Mouse (Mus musculus): ENCODE data around the gene P2ry6. TPM values are rescaled to one million over a fixed set of nuclear protein-coding genes. Genes with fewer than 3 reads are reported as not detected.

P2ry6 gene
- polyA plus RNA-seq, 1 experiment = 59.1 TPM

DNA sequence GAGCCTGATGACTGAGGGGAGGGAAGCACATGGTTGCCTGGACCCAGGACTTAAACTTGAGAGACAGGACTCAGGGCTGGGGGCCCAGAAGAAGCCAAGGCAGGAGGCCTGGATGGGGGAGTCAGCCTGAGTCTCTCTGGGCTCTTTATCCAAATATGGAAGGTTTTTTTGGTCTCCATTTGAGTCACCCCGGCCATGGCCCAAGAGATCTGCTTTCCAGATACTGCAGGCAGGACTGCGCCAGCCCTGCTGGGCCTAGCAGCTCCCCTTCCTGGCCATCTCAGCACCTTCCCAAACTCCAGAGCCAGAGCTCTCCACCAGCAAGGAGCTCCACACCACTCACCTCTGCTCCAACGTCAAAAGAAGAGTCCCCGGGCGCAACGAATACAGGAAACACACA lies 57.9 kb downstream of the P2ry6 start:
- no peak overlapping the region for H3K4me3 ChIP-seq (replicated peaks; ENCODE audit: extremely low read depth, low read depth, low read length)
- no peak for DNase-seq

DNA sequence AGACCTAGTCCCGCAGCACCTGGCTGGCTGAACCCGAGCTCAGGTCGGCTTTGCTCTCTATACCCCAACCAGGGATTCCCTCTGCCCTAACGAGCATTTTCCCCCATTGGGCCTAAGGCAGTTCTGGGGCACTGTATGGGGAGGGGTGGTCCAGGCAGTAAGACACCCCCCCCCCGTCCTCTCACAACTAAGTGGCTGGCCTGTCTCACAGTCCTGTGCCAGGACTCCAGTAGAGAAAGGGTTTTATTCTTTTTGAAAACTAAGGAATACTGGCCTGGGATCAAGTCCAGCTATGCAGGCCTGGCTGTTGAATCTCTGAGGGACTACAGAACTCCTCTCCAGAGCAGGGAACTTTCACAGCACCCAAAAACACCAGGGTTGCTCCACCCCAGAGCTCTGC lies 59.2 kb downstream of the P2ry6 start:
- TF ChIP-seq CTCF (IDR thresholded peaks at IDR 0.05; ENCODE audit: insufficient read depth, low read length) (no peak), POLR2A (IDR thresholded peaks at IDR 0.05; ENCODE audit: borderline replicate concordance, extremely low read depth, low read depth, low read length) (no peak)
- no peak overlapping the region for H3K4me3 ChIP-seq (replicated peaks; ENCODE audit: extremely low read depth, low read depth, low read length)
- 83% methylated on average over 5 of the region's 5 CpGs for WGBS
- H3K4me1 ChIP-seq (ENCODE audit: control insufficient read depth, insufficient read depth, low read length) = peaks cover 6% of the 10 kb centered on the region; the same call in 1 of the 2 replicates
- no peak for DNase-seq

More for the DNA sequence above, 57.9 kb downstream of the P2ry6 start:
- TF ChIP-seq CTCF (IDR thresholded peaks at IDR 0.05; ENCODE audit: insufficient read depth, low read length) (no peak), POLR2A (IDR thresholded peaks at IDR 0.05; ENCODE audit: borderline replicate concordance, extremely low read depth, low read depth, low read length) (no peak)
- 63% methylated on average over 6 of the region's 6 CpGs for WGBS
- H3K4me1 ChIP-seq (ENCODE audit: control insufficient read depth, insufficient read depth, low read length) = peaks cover 6% of the 10 kb centered on the region; the same call in 1 of the 2 replicates

DNA sequence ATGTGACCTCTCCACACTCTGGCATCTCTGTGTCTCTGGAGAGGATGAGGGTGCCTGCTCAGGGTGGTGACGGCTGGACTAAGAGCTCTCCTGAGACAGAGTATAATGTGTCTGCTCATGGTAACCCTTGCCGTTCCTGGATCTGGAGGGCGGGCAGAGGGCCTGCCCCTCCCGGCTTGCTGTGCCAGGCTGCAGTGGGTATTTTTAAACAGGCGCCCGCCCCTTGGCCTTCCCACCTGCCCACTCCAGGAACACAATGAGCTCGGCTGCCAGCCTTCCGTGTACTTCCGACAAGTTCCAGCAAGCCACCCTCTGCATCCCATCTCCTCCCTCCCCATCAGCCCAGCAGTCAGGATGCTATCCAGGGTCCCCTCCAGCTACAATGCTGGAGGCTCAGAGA lies 62.7 kb downstream of the P2ry6 start:
- TF ChIP-seq CTCF (IDR thresholded peaks at IDR 0.05; ENCODE audit: insufficient read depth, low read length) = no peak
- TF ChIP-seq POLR2A (IDR thresholded peaks at IDR 0.05; ENCODE audit: borderline replicate concordance, extremely low read depth, low read depth, low read length) = no peak
- DNase-seq = no peak
- H3K4me1 ChIP-seq (ENCODE audit: control insufficient read depth, insufficient read depth, low read length) = peaks cover 4% of the 10 kb centered on the region; the same call in 1 of the 2 replicates
- no peak overlapping the region for H3K4me3 ChIP-seq (replicated peaks; ENCODE audit: extremely low read depth, low read depth, low read length)
- WGBS = 42% methylated on average over 9 of the region's 9 CpGs

DNA sequence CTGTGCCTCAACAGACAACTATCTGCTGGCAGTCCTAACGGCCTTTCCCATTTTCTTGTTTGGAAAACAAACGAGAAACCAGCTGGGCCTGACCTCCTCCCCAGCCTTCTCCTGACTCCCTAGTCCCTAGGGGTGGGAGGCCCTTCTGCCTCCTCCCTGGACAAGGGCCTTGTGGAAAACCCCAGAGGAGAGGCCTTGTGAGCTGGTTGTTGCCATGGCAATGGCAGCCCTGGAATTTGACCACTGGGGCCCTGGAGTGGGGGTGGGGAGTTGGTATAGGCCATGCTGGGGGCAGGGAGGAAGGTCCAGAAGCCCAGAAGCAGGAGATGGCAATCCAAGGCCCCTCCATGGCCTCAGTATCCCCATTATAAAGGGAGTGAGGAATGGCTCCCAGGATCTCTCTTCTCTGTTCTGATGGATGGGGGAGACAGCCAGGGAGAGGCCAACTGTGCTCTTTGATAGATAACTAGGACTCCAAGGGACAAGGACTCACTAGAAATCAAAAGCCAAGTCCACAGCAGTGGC lies 63.1 kb downstream of the P2ry6 start:
- TF ChIP-seq POLR2A (IDR thresholded peaks at IDR 0.05; ENCODE audit: borderline replicate concordance, extremely low read depth, low read depth, low read length) = no peak
- TF ChIP-seq CTCF (IDR thresholded peaks at IDR 0.05; ENCODE audit: insufficient read depth, low read length) = no peak

DNA sequence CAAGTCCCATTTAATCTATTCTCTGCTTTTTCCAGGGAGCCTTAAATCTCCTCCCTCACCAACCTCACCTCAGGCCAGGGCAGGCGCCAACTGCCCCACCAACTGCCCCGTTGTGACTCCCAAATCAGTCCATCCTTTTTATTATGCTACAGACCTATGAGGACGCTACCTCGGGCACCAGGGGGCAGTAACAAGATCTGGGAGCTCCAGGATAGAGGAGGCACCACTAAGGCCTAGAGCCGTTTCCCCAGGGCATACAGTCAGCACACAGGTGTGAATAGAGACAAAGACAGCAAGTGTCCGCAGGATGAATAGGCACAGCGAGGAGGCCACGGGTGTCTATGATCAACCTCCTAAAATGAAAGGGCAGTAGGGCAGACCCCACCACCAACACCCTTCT lies 65.9 kb downstream of the P2ry6 start:
- H3K4me3 ChIP-seq (replicated peaks; ENCODE audit: extremely low read depth, low read depth, low read length) = no peak overlapping the region
- peaks cover 4% of the 10 kb centered on the region; the same call in 1 of the 2 replicates for H3K4me1 ChIP-seq (ENCODE audit: control insufficient read depth, insufficient read depth, low read length)
- no peak for TF ChIP-seq POLR2A (IDR thresholded peaks at IDR 0.05; ENCODE audit: borderline replicate concordance, extremely low read depth, low read depth, low read length)
- peak; percentile 40; the same call in 1 of the 2 replicates for TF ChIP-seq CTCF (IDR thresholded peaks at IDR 0.05; ENCODE audit: insufficient read depth, low read length)
- no peak for DNase-seq
- WGBS = 50% methylated on average over 8 of the region's 8 CpGs

More for the DNA sequence above, 63.1 kb downstream of the P2ry6 start:
- Histone ChIP-seq H3K4me3 (replicated peaks; ENCODE audit: extremely low read depth, low read depth, low read length) (no peak overlapping the region), H3K4me1 (ENCODE audit: control insufficient read depth, insufficient read depth, low read length) (peaks cover 4% of the 10 kb centered on the region; the same call in 1 of the 2 replicates)
- no peak for DNase-seq
- 50% methylated on average over 2 of the region's 2 CpGs for WGBS

DNA sequence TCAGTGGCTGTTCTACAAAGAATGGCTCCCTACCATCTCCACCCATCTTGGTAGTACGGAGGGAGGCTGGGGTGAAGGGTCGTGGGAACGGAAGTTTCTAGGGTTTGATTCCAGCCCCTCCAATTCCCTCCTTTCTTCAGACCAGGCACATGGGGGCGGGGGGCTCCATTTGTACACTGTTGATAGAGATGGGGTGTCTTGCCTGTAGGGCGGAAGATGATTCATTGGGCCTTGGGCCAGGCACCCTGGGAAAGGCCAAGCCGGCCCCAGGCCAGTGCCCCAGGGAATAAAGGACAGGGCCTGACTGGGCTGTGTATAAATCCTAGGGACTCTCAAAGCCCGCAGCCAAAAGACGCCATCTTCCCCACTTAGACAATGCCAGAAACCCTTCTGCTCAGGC lies 66.4 kb downstream of the P2ry6 start:
- peaks cover 4% of the 10 kb centered on the region; the same call in 1 of the 2 replicates for H3K4me1 ChIP-seq (ENCODE audit: control insufficient read depth, insufficient read depth, low read length)
- DNase-seq = no peak
- 59% methylated on average over 8 of the region's 8 CpGs for WGBS

DNA sequence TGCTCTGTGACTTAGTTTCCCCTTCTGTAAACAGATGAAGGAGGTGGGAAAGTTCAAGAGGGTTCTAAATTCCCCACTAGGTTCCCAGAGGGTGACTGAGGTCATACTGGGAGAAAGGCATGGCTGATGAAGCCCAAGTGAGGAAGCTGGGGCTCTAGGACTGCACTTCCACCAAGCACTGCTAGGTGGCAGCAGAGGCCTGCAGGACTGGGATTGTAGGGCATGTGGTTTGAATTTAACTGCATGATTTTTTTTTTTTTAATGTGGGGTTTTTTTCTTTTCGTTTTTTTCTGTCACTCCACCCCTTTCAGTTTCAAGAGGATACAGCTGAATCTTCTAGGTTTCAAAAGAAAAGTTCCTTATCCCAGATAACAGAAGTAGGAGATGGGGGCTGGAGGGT lies 67.2 kb downstream of the P2ry6 start:
- 0% methylated on average over 1 of the region's 1 CpGs for WGBS
- TF ChIP-seq CTCF (IDR thresholded peaks at IDR 0.05; ENCODE audit: insufficient read depth, low read length) (peak; percentile 99), POLR2A (IDR thresholded peaks at IDR 0.05; ENCODE audit: borderline replicate concordance, extremely low read depth, low read depth, low read length) (no peak)
- DNase-seq = peak; percentile 83
- Histone ChIP-seq H3K4me1 (ENCODE audit: control insufficient read depth, insufficient read depth, low read length) (peaks cover 3% of the 10 kb centered on the region; the same call in 1 of the 2 replicates), H3K4me3 (replicated peaks; ENCODE audit: extremely low read depth, low read depth, low read length) (no peak overlapping the region)

More for the DNA sequence above, 66.4 kb downstream of the P2ry6 start:
- TF ChIP-seq POLR2A (IDR thresholded peaks at IDR 0.05; ENCODE audit: borderline replicate concordance, extremely low read depth, low read depth, low read length) (no peak), CTCF (IDR thresholded peaks at IDR 0.05; ENCODE audit: insufficient read depth, low read length) (no peak)
- no peak overlapping the region for H3K4me3 ChIP-seq (replicated peaks; ENCODE audit: extremely low read depth, low read depth, low read length)

DNA sequence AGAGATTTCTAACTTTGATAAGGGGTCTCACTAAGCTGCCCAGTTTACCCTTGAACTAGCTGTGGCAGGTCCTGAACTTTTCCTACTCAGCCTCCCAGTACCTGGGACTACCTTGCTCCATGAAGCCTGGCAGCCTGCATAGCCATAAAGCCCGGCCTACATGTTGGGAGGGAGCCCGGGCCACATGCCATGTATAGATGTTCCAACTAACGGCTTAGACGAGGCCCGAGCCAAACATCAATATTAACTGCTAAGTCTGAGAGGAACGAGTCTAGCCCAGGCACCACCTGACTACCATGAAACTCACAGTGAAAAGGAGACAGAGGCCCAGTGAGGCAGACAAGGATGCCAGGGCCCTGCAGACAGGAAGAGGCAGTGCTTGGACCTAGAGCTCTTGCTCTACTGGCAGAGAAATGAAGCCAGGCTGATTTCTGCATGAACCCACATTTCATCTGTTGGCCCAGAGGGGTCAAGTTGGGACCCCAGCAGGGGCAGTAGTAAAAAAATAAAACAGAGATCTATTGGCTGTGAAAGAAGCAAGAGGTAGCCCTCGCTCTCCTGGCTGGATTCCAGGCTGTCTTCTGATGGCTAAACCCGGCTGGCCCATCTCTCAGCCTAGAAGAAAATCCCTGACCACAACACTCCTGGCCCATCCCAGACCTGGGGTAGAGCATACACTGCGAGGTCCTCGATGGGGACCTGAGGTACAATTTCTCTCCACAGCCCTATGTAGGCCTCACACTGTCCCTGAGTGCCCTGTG lies 68.2 kb downstream of the P2ry6 start:
- no peak for DNase-seq
- Histone ChIP-seq H3K4me1 (ENCODE audit: control insufficient read depth, insufficient read depth, low read length) (no peaks in the 10 kb centered on the region; the same call in 1 of the 2 replicates), H3K4me3 (replicated peaks; ENCODE audit: extremely low read depth, low read depth, low read length) (no peak overlapping the region)
- TF ChIP-seq CTCF (IDR thresholded peaks at IDR 0.05; ENCODE audit: insufficient read depth, low read length) (no peak), POLR2A (IDR thresholded peaks at IDR 0.05; ENCODE audit: borderline replicate concordance, extremely low read depth, low read depth, low read length) (no peak)
- WGBS = 68% methylated on average over 10 of the region's 10 CpGs

DNA sequence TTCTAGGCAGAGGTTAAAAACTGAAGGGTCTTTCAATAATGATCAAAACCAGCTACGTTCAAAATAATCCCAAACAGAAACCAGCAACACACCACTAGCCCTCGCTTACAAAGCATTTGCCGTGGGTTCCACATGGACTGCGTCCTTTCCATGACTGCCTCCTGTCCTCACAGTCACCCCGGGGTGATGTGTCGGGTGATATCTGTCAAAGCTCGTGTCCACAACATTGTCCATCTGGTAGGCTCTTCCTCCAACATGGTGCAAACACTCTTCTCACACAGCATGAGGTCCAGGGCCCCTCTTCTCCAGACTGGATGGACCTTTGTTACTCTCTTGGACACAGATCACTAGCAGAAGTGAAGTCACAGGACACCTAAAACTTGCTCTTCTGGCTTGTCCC lies 69.4 kb downstream of the P2ry6 start:
- DNase-seq = no peak
- no peak for TF ChIP-seq POLR2A (IDR thresholded peaks at IDR 0.05; ENCODE audit: borderline replicate concordance, extremely low read depth, low read depth, low read length)
- TF ChIP-seq CTCF (IDR thresholded peaks at IDR 0.05; ENCODE audit: insufficient read depth, low read length) = no peak
- no peaks in the 10 kb centered on the region; the same call in 1 of the 2 replicates for H3K4me1 ChIP-seq (ENCODE audit: control insufficient read depth, insufficient read depth, low read length)
- no peak overlapping the region for H3K4me3 ChIP-seq (replicated peaks; ENCODE audit: extremely low read depth, low read depth, low read length)
- 74% methylated on average over 7 of the region's 7 CpGs for WGBS
